Mouse (Mus musculus) lung, postnatal 0 days (tissue): ENCODE results near the gene Dagla. TPM values are rescaled to one million over a fixed set of nuclear protein-coding genes. Genes with fewer than 3 reads are reported as not detected.

Experiments
- ATAC-seq: fragments of 200-750 bp; cut with Nextera tagmentation; 2 replicates; pipeline ENCODE4 v1.8.0; 2017; ENCODE audit warnings: moderate library complexity
- DNase-seq: peaks from one replicate; pipeline ENCODE4 v3.0.0-alpha.2; 2016; ENCODE audit warnings: low spot score
- H3K27ac ChIP-seq: fragments of 300-500 bp; sonication (generic); 2 replicates; pipeline ENCODE4 v1.5.1; 2014; ENCODE audit warnings: antibody characterized with exemption, mild to moderate bottlenecking, low read length, mixed read lengths
- H3K27me3 ChIP-seq: fragments of 300-500 bp; sonication (generic); replicated peaks from 2 replicates; pipeline ENCODE4 v1.6.1; 2014; ENCODE audit warnings: low read length, mixed read lengths; ENCODE audit not compliant: insufficient read depth
- H3K36me3 ChIP-seq: fragments of 300-500 bp; sonication (generic); 2 replicates; pipeline ENCODE4 v1.6.1; 2014; ENCODE audit warnings: low read length, mixed read lengths; ENCODE audit not compliant: insufficient read depth
- H3K4me1 ChIP-seq: fragments of 300-500 bp; sonication (generic); 2 replicates; pipeline ENCODE4 v1.6.1; 2014; ENCODE audit warnings: antibody characterized with exemption, low read depth, low read length, mixed read lengths; ENCODE audit not compliant: insufficient read depth
- H3K4me2 ChIP-seq: fragments of 300-500 bp; sonication (generic); replicated peaks from 2 replicates; pipeline ENCODE4 v1.6.1; 2014; ENCODE audit warnings: low read depth, mild to moderate bottlenecking, low read length, moderate library complexity, mixed read lengths
- H3K4me3 ChIP-seq: fragments of 300-500 bp; sonication (generic); 2 replicates; pipeline ENCODE4 v1.5.1; 2014; ENCODE audit warnings: low read depth, low read length
- H3K9ac ChIP-seq: fragments of 300-500 bp; sonication (generic); replicated peaks from 2 replicates; pipeline ENCODE4 v1.6.1; 2014; ENCODE audit warnings: low read depth, mild to moderate bottlenecking
- H3K9me3 ChIP-seq: fragments of 300-500 bp; sonication (generic); 2 replicates; pipeline ENCODE4 v1.6.1; 2016; ENCODE audit warnings: low read length, mixed read lengths
- CTCF ChIP-seq: IDR thresholded peaks from 2 replicates; pipeline ENCODE4 v1.5.1; 2016; ENCODE audit warnings: antibody characterized with exemption, mild to moderate bottlenecking
- EP300 ChIP-seq: IDR thresholded peaks from 2 replicates; pipeline ENCODE4 v1.6.1; 2016; ENCODE audit warnings: antibody characterized with exemption, mild to moderate bottlenecking, control low read depth
- WGBS: fragments of 180-500 bp; shearing (Covaris S2); extraction: QIAGEN DNeasy Blood & Tissue Kit; methylation state at CpG from one replicate; pipeline ENCODE4 v1.1.7; 2014; 5-methylcytosine and 5-hydroxymethylcytosine counted together
- polyA plus RNA-seq: library from polyadenylated mRNA; unstranded; fragments of >200 nt; fragmentation: Nextera tagmentation; extraction: Ambion mirVana; gene quantifications from 2 replicates; pipeline ENCODE4 v1.2.1, GENCODE M21; 2015

Gene Dagla
- polyA plus RNA-seq, 1 experiment from 2014 or later: 1.2 TPM

GRCm38 (mm10) chr19:10198723-10199122 lies 106.0 kb downstream of the Dagla start:
- no peak overlapping the region for H3K9ac ChIP-seq
- no peaks in the 10 kb centered on the region for H3K9me3 ChIP-seq
- no peak overlapping the region for H3K4me2 ChIP-seq
- 27% methylated on average over 3 of the region's 3 CpGs for WGBS
- no peak overlapping the region for H3K27ac ChIP-seq
- H3K27me3 ChIP-seq: no peaks in the 10 kb centered on the region
- TF ChIP-seq CTCF (peak; percentile 94), EP300 (no peak)
- DNase-seq (peak; percentile 91), ATAC-seq (peak; percentile 52)
- H3K4me3 ChIP-seq: no peak overlapping the region
- 0 out of 2 replicates have a peak, but pooled peaks cover 3% of the 10 kb centered on the region for H3K4me1 ChIP-seq
- H3K36me3 ChIP-seq: peaks cover 18% of the 10 kb centered on the region; the same call in 1 of the 2 replicates

DNA sequence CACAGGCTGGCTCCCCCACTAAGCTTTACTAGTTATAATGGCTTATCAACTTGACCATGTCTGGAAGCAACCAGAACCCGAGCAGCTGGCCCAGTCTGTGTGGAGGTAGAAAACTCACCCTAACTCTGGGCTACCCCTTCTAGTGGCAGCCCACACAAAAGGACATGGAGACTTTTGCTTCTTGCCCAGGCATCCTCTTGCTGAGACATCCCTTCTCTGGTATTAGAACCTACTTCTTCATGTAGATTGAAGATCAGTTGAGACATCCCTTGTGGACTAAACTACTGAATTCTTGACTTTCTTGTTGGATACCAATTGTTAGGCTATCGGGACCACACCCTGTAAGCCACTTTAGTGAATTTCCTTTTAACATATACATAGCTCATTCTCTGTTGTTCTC lies 106.4 kb downstream of the Dagla start:
- no peaks in the 10 kb centered on the region for H3K27me3 ChIP-seq
- no peak overlapping the region for H3K9ac ChIP-seq
- H3K4me2 ChIP-seq: no peak overlapping the region
- 65% methylated on average over 2 of the region's 2 CpGs for WGBS
- no peak for TF ChIP-seq EP300
- no peak for TF ChIP-seq CTCF
- 0 out of 2 replicates have a peak, but pooled peaks cover 2% of the 10 kb centered on the region for H3K4me1 ChIP-seq
- no peak overlapping the region for H3K27ac ChIP-seq
- H3K9me3 ChIP-seq: no peaks in the 10 kb centered on the region
- peaks cover 18% of the 10 kb centered on the region; the same call in 1 of the 2 replicates for H3K36me3 ChIP-seq
- no peak overlapping the region for H3K4me3 ChIP-seq
- ATAC-seq: no peak
- DNase-seq: no peak

GRCm38 (mm10) chr19:10197130-10197529 lies 107.5 kb downstream of the Dagla start:
- no peak overlapping the region for H3K9ac ChIP-seq
- H3K9me3 ChIP-seq: no peaks in the 10 kb centered on the region
- TF ChIP-seq CTCF: no peak
- TF ChIP-seq EP300: no peak
- H3K4me3 ChIP-seq: no peak overlapping the region
- H3K4me1 ChIP-seq: no peaks in the 10 kb centered on the region
- H3K36me3 ChIP-seq: peaks cover 18% of the 10 kb centered on the region; the same call in 1 of the 2 replicates
- H3K27me3 ChIP-seq: no peaks in the 10 kb centered on the region
- WGBS: 88% methylated on average over 4 of the region's 4 CpGs
- no peak overlapping the region for H3K27ac ChIP-seq
- no peak overlapping the region for H3K4me2 ChIP-seq
- no peak for DNase-seq
- no peak for ATAC-seq

Other genes with a start within 250 kb of the Dagla start
- gene Fads2, start 203.1 kb downstream of the Dagla start, polyA plus RNA-seq: 35.0 and 36.8 TPM in 2 replicates
- 44.5 and 48.8 TPM in 2 replicates for gene Fads1, start 122.0 kb downstream of the Dagla start, polyA plus RNA-seq
- 362 and 394 TPM in 2 replicates for gene Tmem258, start 100.9 kb downstream of the Dagla start, polyA plus RNA-seq
- gene Fen1, start 100.7 kb downstream of the Dagla start, polyA plus RNA-seq: 18.0 and 18.7 TPM in 2 replicates
- 5.0 and 5.9 TPM in 2 replicates for gene Myrf, start 64.1 kb downstream of the Dagla start, polyA plus RNA-seq
- 1.4 and 3.0 TPM in 2 replicates for gene Syt7, start 84.2 kb upstream of the Dagla start, polyA plus RNA-seq
- 3.7 and 3.9 TPM in 2 replicates for gene Lrrc10b, start 152.6 kb upstream of the Dagla start, polyA plus RNA-seq
- gene Ppp1r32, start 178.1 kb upstream of the Dagla start, polyA plus RNA-seq: 2.6 and 2.9 TPM in 2 replicates
- gene Cpsf7, start 220.4 kb upstream of the Dagla start, polyA plus RNA-seq: 19.8 and 20.0 TPM in 2 replicates
- 46.4 and 49.8 TPM in 2 replicates for gene Sdhaf2, start 221.3 kb upstream of the Dagla start, polyA plus RNA-seq